Comparison of ENCODE assay signal across 10 mouse cellular contexts in the genomic region with DNA sequence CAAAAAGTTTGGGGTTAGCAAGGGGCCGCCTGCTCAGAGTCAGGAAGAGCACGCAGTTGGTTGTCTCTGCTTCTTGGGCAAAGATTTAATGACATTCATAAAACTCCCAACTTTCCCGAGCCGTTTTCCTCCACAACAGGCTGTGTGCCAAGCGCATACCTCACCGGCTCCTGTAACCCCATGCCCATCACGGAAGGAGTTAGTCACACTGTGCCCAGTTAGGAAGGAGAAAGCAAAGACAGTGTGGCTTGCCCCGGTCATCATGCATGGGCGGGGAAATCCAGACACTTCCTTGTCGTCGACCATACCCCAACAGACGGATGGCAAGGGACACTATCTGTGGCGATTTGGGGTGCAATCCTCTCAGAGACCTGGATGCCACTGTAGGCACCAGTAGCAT. TPM values are rescaled to one million over a fixed set of nuclear protein-coding genes. Genes with fewer than 3 reads are reported as not detected.
DNase-seq lines count a peak whose midpoint lies in the region; ATAC-seq and TF ChIP-seq lines count a peak whose summit lies in the region.
"Had no signal": no experiment of that assay in that cellular context is flagged by ENCODE, and none has a peak within 500 bp of the region (broad histone marks: within the 10 kb centered on the region; RNA-seq: fewer than 3 reads in every experiment).

No protein-coding gene starts in this region.

- H3K27me3 ChIP-seq in lung, postnatal 0 days (replicated peaks; ENCODE audit: insufficient read depth, low read length), result no peaks in the 10 kb centered on the region
- no peaks in the 10 kb centered on the region for H3K27me3 ChIP-seq in myocyte (ENCODE audit: control insufficient read depth, insufficient read depth, insufficient read length)
- H3K27me3 ChIP-seq: CH12.LX had no signal

- H3K36me3 ChIP-seq in lung, postnatal 0 days (ENCODE audit: insufficient read depth, low read length), result no peaks in the 10 kb centered on the region
- H3K36me3 ChIP-seq in myocyte (ENCODE audit: control insufficient read depth, insufficient read depth), result peaks cover 3% of the 10 kb centered on the region

- no peak overlapping the region for H3K9ac ChIP-seq in lung, postnatal 0 days (replicated peaks; ENCODE audit: low read depth)

- no peak for TF ChIP-seq EP300 in lung, postnatal 0 days (IDR thresholded peaks at IDR 0.05)

- TF ChIP-seq POLR2A in myocyte (IDR thresholded peaks at IDR 0.05; ENCODE audit: insufficient read length, low read depth), result peak; percentile 28

- no peak for TF ChIP-seq CTCF in lung, postnatal 0 days (IDR thresholded peaks at IDR 0.05)

- no peaks in the 10 kb centered on the region for H3K9me3 ChIP-seq in lung, postnatal 0 days (ENCODE audit: low read length)

- H3K27ac ChIP-seq in lung, postnatal 0 days (ENCODE audit: low read length), result no peak overlapping the region

- ATAC-seq in lung, postnatal 0 days, result no peak
- peak; percentile 32 for ATAC-seq in granulocyte monocyte progenitor cell, adult 5-6 weeks (replicated peaks; ENCODE audit: poor library complexity, severe bottlenecking)

- WGBS in lung, postnatal 0 days, result 67% methylated on average over 13 of the region's 13 CpGs

- peaks cover 93% of the 10 kb centered on the region for H3K79me2 ChIP-seq in myocyte (ENCODE audit: control insufficient read depth, insufficient read depth)

- no peak overlapping the region for H3ac ChIP-seq in myocyte (ENCODE audit: control insufficient read depth, insufficient read length)

- DNase-seq in gastrocnemius, postnatal 10 days, result peak; percentile 19
- DNase-seq in gastrocnemius, adult 8-10 months (ENCODE audit: low spot score in 2 of 2), result no peak
- DNase-seq in lung, postnatal 0 days (ENCODE audit: low spot score), result peak; percentile 24
- no peak for DNase-seq in lung, postnatal 10 days
- DNase-seq in frontal cortex, postnatal 14 days (ENCODE audit: low spot score in 2 of 2), result no peak
- DNase-seq in layer of hippocampus, adult 11-12 months (ENCODE audit: low spot score), result no peak
- DNase-seq: layer of hippocampus, postnatal 36 days had no signal

- H3K4me3 ChIP-seq in lung, postnatal 0 days (ENCODE audit: low read depth, low read length), result no peak overlapping the region
- no peak overlapping the region for H3K4me3 ChIP-seq in myocyte

- H3K4me2 ChIP-seq in lung, postnatal 0 days (replicated peaks; ENCODE audit: low read depth, low read length), result no peak overlapping the region
- peak overlapping the region; percentile 72 for H3K4me2 ChIP-seq in myocyte (ENCODE audit: low read depth)

- no peaks in the 10 kb centered on the region; the same call in 1 of the 2 replicates for H3K4me1 ChIP-seq in lung, postnatal 0 days (ENCODE audit: insufficient read depth, low read depth, low read length)

TF ChIP-seq in myocyte, 11 proteins besides CTCF, POLR2A, EP300 and RAD21:
- TF ChIP-seq SRF (IDR thresholded peaks at IDR 0.05; ENCODE audit: control insufficient read depth, insufficient read length, low read depth) (no peak), POLR2AphosphoS2 (IDR thresholded peaks at IDR 0.05; ENCODE audit: insufficient read length, low read depth) (no peak), TCF3 (IDR thresholded peaks at IDR 0.05; ENCODE audit: insufficient read length, low read depth) (no peak), TCF12 (IDR thresholded peaks at IDR 0.05; ENCODE audit: insufficient read depth, poor library complexity, severe bottlenecking) (no peak), MAX (IDR thresholded peaks at IDR 0.05; ENCODE audit: low read depth) (no peak), CEBPB (IDR thresholded peaks at IDR 0.05; ENCODE audit: insufficient read depth, poor library complexity, severe bottlenecking) (no peak), E2F4 (IDR thresholded peaks at IDR 0.05; ENCODE audit: insufficient read depth) (no peak), USF1 (IDR thresholded peaks at IDR 0.05; ENCODE audit: low read depth) (no peak), MYOD1 (IDR thresholded peaks at IDR 0.05; ENCODE audit: control insufficient read depth in 1 of 3, insufficient read length in 2 of 3, low read depth in 2 of 3) (no peak), REST (IDR thresholded peaks at IDR 0.05; ENCODE audit: insufficient read depth, insufficient read length) (no peak), MYOG (IDR thresholded peaks at IDR 0.05; ENCODE audit: control insufficient read depth in 1 of 3, insufficient read depth in 1 of 3, insufficient read length in 2 of 3, low read depth in 2 of 3) (no peak)

RNA-seq across cellular contexts. Expression of a gene that starts 19.8 kb away (rescaled TPM):
- total RNA-seq in gastrocnemius, postnatal 10 days (2021), result 10 to 100 TPM; 44.8 to 64.7 TPM
- total RNA-seq in gastrocnemius, adult 8-10 months (2022), result 10 to 100 TPM; 26.0 to 42.3 (median 30.7) TPM
- 16.6 and 24.9 TPM in 2 replicates for polyA plus RNA-seq in lung, postnatal 0 days (2015; fragmentation: Nextera tagmentation; extraction: Ambion mirVana)
- 50.4 and 50.6 TPM in 2 replicates for total RNA-seq in granulocyte monocyte progenitor cell, adult 5-6 weeks (2014; fragmentation: Nextera tagmentation)
- 9.0 and 13.8 TPM in 2 replicates for total RNA-seq in granulocyte monocyte progenitor cell, adult 5-6 weeks (2017)
- 26.2 TPM for polyA plus RNA-seq in myocyte (2012; fragmentation: generic; extraction: Trizol)

Comparison
In these comparisons a context has a peak if more than half of its experiments do, and no peak if none do; other contexts are left out.
1. DNase-seq: peak in gastrocnemius, postnatal 10 days (single experiment) and lung, postnatal 0 days (single experiment); none in gastrocnemius, adult 8-10 months (0 of 2), lung, postnatal 10 days (single experiment), frontal cortex, postnatal 14 days (0 of 2) and layer of hippocampus, adult 11-12 months (single experiment).